Mouse (Mus musculus) lung, postnatal 36 days (tissue): ENCODE results near the gene Dnah2.
A peak's percentile ranks its signal among the peaks of the same experiment; 100 is the strongest.
"Not testable (repeated sequence)": the region's sequence is repeated elsewhere in the genome, so short reads cannot be mapped to it uniquely, and the experiment has no call there.

Experiments
- DNase-seq: peaks from one replicate; pipeline ENCODE4 v3.0.0; 2022; ENCODE audit warnings: mixed read lengths

Dnah2 gene

DNA sequence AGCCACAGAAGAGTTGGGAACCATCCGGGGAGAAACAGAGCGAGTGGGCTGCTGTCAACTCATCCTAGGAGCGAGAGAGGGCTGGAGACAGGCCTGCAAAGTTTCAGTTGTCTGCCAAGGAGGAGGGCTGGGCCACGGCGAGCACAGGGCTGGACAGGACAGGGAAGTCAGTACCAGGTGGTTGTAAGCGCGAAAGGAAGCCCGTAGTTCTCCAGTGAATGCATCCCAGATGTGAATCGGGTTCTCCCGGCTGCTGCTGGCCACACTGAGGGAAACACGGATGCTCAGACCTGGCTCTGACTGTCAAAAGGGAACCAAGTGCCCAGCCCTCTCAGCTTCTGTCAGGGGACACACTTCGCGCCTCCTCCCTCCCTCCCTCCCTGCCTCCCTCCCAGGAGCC, 14.5 kb upstream of the Dnah2 start:
- no peak for DNase-seq

DNA sequence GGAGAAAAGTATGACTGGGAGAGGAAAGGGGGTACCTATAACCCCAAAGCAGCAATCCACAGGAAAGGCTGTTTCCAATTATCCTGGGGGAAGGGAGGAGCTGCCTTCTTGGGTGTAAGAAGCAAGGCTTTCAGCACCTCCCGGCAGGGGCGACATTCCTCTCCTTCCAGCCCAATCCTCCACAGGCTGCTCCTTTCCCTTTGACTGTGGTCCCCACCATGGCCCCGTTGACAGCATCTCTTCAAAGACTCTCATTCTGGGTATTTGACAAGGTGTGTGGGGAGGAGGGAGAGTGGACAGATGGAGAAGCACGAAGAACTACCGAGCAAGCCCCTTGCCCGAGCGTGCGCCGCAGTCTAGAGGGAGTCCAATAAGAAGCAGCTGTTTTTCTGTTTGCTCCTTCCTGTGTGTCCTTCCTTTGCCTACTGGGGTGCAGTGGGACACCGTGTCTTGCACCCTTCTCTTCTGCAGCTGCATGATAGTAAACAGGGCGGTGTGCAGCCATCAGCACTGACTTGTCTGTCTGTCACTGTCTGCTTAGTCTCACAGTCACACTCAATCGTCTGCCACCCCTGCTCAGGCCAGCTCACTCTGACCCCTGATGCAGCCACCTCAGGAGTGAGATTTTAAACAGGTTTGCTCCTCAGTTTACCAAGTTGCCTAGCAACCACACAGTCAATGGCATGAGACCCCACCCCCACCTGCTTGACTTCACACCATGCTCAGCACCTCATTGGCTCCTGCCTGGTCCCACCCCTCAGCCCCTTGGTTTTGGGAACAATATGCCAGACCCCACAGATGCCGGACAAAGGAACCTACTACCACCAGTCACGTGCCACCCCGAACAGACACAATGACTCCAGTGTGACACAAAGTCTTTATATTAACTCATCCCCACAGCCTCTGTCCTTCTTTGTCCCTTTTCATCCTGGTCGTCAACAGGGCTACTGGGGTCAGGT, 12.3 kb upstream of the Dnah2 start:
- DNase-seq: no peak

DNA sequence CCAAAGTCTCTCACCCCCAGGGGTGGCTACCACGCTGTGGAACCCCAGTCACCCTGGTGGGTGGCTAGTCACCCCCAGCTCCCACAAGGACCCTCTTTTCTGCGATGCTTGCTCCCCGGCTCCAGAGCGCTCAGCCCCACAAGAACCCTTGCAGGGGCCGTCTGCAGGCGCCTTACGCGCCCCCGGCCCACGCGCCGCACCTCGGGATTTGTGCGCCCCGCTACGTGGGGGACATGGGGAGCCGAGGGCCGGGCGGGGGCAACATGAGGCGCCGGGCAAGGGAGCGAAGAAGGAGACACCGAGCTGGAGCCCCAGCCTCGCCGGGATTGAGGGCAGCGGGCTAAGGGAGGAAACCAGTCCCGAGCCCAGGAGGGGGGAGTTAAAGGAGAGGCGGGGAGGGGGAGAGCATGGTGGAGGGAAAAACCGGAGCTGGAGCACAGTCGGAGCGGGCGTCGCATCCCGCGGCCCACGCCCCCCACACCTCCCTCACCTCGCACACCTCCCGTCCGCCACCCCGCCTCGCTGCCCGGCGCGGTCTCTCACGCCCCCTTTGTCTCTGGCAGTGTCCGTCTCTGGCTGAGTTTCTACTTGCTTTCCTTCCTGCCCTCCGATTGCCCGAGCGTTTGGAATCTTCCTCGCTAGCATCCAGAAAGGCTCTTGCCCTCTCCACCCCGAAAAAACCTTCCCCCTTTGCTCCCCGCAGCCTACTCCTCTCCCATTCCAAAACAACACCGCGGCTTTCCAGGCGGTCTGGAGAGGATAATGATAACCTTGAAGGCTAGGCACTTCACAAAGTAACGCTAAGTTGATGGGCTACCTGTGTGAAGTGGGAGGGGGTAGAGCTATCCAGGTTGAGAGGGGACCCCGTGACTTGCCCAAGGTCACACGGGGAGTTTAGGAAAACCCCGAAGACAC, 11.2 kb upstream of the Dnah2 start, which contains the start of gene Efnb3:
Gene Efnb3, minus strand, starts transcription at position 355 of the 915 bp plus-strand sequence.
- DNase-seq: no peak

DNA sequence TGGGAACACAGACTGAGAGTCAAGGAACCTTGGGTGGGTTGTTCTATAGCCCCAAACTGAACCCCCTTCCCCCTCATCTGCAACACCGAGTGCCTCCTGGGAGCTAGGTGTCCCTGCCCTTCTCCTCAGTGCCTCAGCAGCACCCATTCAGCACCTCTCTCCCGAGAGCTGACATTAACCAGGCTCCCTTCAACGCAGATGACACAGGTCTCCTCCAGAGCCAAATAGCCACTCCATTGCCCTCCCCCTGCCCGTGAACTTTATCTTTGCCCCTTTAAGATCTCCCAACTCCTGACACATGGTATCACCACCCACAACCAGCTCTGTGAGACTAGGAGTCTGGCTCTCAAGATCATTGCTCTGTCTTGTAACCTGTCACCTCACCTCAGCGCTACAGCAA, 10.3 kb upstream of the Dnah2 start:
- DNase-seq: no peak

DNA sequence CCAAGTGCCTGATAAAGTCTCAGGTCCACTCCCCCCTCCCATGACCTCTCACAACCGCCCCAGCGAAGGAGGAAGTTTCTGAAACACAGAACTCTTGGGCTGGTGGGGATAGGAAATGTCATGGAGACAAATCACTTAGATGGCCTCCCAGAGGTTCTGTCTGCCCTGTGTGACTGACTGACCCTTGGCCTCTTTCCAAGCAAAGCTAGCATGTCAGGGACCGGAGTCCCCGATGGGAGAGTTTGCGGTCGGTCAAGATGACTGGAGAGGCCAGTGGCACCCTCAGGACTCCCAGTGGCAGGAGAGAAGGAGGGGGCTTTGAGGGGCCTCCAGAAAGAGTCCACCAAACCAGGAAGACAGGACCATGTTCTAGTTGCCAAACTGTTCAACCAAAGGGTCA, 9.8 kb upstream of the Dnah2 start:
- no peak for DNase-seq

DNA sequence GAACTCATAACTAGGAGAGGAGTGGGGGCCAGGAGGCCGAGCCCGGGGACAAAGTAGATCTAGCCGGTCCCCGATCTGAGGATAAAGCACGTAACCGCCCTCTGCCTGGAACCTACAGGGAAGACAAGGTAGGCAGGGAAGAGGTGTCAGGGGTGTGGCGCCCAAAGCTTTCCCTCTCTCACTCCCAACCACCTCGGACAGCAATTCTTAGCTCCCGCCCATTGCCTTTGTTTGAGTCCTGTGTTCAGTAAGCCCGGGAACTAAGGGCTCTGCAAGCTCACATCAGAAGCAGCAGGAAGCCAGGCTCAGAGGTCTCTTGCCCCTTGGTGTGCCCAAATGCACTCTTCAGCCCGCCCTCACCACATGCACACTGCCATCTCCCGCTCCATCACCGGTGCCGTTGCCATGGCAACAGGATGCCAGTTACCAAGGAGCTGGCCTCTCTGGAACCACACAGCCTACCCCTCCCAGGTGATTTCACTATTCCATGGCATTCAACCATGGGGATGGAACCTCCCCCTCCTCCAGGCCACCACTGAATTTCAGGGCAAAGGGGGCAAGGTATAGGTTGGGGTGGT, 8.6 kb upstream of the Dnah2 start:
- DNase-seq: no peak

DNA sequence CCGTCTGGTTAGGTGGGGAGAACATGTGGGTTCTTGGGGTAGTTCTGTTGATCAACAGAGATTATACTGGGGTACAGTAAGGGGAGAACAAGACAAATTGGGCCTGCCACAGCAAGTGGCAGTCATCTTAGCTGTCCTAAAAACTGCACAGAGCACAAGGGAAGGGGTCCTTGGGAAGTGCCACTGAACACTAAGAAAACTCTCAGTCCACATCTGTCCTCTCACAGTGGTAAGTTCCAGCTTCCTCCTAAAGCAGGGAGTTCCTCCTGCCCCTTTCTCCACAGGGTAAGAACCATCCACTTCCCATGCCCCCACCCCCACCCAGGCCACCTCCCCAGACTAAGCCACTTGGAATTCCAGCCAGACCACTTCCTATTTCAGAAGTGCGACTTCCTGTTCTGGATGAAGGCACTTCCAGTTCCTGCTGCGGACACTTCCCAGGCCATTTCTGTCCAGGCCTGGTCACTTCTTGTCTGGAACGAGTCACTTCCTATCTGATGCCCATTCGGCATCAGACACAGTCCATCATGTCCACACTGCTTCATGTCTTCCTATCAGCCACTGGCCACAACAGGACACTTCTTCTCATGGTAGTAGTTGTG, 5.7 kb upstream of the Dnah2 start:
- peak; percentile 8 for DNase-seq

DNA sequence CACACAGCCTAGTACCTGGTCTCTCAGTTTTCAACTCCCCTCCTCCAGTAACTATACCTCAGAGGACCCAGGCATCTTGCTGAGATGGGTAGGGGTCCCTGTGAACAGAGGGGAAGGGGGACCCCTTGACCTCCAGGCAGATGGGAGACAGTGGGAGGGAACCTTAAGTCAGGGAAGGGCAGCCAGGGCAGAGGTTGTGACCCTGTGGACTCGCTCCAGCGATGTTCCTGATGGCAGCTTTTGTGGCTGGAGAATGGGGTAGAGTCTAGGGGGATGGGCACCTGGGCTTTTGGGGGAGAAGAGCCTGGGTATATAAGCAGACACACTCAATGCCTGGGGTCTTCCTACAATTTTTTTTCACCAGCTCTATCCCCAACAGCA, 4.4 kb upstream of the Dnah2 start:
- DNase-seq: no peak

DNA sequence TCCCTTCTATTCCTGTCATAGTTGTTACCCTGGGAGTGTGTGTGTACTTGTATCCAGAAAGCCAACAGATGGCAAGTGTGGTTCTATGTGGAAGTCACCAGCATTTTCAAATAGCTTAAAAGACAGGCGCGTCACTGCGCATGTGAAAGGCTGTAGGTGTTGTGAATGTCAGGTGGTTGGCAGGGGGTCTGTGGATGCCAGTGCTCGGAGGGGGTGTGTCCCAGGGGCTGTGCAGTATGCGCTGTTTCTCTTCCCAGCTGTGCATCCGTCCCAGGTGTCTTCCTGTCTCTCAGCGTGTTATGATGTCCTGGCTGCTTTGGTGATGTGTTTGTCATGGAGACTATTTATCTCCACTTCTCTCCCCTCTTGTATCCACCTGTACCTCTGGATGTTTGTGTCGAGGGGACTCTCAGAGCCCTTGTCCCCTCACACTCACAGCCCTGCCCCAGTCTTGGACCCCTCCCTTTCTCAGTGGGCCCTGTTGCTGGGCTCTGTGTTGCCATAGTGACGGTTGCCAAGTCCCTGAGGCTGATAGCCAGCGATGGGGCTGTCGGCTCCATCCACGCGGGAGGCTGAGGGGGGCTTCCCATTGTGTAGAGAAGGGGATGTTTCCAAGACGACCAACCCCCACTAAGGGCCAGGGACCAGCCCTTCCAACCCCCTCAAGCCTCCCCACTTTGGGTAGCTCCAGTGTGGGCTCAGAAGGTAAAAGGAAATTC, 3.9 kb upstream of the Dnah2 start:
- no peak for DNase-seq

DNA sequence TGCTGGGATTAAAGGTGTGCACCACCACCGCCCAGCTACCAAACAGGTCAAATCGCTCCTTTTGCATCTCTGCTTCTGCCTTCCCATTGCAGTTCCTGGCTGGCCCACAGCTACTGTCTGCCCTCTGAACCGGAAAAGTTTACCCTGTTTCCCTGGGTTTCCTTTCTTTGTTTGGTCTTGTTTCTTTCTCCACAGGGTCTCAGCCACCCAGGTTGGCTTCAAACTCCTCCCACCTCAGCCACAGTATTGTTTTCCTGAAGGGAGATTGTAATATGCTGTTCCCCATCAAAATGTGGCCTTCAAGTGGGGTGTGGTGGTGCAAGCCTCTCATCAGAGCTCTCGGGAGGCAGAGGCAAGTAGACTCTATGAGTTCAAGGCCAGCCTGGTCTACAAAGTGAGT, 2.4 kb upstream of the Dnah2 start:
- no peak for DNase-seq

DNA sequence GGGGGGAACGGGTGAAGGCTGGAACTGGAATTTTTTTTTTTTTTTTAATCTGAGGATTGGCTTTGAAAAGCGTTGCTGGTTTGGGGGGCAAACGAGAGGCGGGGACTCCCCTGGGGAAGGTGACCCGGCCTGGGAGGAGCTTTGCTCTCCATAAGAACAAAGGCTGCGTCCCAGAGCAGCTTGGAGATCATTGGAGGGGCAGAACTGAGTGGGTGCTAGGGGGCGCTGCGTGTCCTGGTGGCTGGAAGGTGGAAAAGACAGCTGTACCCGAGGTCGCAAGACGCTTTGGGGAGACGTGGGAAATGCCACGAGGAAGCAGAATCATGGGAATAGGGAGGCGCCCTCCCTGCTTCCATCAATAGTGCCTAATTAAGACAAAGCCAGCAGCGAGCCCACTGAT, 1.8 kb downstream of the Dnah2 start:
- DNase-seq: peak; percentile 54

DNA sequence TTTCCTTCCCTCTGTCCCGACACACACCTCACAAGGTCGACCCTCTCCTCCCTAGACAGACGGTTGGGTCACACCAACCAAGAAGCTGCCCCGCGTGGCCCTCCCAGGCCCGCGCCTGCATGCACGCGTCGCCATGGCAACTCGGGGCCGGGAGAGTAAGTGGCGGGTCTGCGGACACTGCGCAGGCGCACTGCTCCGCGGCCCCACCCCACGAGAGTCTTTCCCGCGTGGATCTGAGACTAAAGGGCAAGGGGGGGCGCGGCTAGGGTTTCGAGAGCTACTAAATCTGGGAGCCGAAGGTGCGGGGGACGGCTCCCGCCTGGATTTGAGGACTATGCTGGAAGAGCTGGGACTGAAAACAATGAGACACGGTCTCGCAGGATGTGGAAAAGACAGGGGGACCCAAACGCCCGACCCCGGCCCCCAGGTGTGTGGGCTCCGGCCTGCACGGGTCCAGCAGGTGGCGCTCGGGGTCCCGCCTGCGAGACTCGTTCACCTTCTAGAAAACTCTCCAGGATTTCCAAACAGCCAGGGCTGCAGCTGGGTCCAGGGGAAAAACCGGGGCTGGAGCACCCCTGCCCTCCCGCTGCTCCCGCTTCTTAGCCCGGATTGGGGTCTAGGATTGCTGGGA, 2.4 kb downstream of the Dnah2 start:
- peak; percentile 81 for DNase-seq

DNA sequence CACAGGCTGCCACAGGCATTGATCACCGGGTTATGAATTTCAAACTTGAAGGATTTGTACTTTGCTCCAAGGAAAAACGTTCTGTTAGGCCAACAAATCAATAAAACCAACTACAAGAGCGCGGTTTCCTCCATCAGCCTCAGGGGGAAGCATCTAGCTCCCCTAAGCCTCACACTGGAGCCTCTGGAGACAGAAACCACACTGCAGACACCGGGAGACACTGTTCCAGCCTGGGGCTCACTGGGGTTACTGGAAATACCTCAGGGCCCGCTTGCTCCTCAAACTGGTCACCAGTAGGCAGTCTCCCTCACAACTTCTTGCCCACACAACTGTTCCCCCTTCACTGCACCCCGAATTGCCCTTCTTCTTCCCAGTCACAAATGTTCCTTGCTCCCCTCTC, 3.0 kb downstream of the Dnah2 start:
- no peak for DNase-seq

DNA sequence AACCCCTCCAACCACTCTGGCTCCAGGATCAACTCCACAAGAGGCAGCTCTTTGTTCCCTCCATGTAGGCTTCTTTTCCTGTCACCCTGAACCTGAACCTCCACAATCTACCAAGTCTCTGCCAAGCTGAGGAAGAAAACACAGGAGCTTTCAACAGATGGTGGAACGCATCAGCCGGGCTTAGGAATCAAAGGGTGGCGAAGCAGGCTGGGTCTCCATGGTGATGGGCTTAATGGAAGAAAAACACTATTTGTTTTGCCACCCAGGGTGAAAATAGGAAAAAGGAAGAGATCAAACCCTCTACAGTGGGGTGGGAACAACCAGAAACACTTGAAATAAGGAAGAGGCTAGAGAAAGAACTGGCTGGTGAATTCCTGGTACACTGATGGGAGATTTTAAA, 5.3 kb downstream of the Dnah2 start:
- DNase-seq: no peak

DNA sequence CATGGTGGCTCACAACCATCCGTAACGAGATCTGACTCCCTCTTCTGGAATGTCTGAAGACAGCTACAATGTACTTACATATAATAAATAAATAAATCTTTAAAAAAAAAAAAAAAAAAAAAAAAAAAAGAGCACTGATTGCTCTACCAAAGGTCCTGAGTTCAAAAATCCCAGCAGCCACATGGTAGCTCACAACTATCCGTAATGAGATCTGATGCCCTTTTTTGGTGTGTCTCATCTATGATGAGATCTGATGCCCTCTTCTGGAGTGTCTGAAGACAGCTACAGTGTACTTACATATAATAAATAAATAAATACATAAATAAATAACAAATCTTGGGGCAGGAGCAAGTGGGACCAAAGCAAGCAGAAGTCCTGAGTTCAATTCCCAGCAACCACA, 7.2 kb downstream of the Dnah2 start:
- not testable (repeated sequence) for DNase-seq

DNA sequence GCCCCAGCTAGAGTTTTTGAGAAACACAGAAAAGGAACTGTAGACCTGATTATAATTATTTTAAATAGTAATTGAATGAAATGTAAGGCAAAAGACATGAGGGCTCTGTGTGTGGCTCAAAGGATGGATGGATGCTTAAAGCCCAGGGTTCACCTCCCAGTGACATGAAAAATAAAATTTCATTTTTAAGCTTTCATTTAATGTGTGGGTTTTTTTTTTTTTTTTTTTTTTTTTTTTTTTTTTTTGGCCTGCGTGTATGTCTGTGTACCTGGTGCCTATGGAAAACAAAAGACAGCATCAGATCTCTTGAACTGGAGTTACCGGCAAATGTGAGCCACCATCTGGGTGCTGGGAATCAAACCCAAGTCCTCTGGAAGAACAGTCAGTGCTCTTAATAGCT, 8.2 kb downstream of the Dnah2 start:
- DNase-seq: no peak

DNA sequence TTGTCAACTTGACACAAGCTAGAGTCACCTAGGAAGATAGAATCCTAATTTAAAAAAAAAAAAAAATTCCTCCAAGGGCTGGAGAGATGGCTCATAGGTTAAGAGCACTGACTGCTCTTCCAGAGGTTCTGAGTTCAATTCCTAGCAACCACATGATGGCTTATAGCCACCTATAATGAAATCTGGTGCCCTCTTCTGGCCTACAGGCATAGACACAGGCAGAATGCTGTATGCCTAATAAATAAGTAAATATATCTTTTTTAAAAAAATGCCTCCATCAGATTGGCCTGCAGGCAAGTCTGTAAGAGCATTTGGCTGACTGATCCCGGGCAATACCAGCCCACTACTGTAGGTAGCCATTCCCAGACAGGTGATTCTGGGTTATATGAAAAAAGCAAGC, 13.9 kb downstream of the Dnah2 start:
- no peak for DNase-seq

DNA sequence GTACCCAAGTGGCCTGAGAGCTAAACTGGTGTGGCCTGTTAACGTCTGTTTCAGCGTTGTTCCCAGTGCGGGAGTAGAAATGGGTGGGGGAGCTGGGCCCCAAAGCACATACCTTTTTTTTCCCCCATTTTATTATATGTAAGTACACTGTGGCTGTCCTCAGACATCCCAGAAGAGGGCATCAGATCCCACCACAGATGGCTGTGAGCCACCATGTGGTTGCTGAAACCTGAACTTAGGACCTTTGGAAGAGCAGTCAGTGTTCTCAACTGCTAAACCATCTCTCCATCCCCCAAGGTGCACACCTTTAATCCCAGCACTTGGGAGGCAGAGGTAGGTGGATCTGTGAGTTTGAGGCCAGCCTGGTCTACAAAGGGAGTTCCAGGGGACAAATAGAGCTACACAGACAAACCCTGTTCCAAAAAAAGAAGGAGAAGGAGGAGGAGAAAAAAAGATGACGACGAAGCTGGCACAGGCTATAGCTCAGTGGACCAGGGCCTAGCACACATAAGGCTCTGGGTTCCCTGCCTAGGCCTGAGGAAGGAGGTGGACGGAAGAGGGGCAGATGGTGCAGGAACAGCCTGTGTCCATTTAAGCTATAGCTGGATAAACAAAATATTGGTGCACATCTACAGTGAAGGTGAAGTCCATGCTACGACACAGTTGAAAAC, 16.3 kb downstream of the Dnah2 start:
- DNase-seq: no peak

DNA sequence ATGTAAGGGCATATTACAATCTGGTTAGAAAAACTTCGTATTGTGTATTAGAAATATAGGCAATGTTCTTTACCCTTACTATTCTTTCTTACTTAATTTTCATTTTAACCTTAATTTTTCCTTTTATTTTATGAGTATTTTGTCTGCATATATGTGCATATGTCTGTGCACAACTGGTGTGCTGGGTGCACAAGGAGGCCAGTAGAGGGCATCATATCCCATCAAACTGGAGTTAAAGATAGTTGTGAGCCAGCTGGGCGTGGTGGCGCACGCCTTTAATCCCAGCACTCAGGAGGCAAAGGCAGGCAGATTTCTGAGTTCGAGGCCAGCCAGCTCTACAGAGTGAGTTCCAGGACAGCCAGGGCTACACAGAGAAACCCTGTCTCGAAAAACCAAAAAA, 18.2 kb downstream of the Dnah2 start:
- not testable (repeated sequence) for DNase-seq

DNA sequence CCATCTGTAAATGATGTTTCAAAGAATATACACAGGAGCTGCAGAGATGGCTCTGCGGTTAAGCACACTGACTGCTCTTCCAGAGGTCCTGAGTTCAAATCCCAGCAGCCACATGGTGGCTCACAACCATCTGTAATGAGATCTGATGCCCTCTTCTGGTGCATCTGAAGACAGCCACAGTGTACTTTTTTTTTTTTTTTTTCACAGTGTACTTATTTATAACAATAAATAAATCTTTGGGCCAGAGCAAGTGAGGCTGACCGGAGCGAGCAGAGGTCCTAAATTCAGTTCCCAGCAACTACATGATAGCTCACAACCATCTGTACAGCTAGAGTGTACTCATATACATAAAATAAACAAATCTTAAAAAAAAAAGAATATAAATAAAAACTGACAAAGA, 18.6 kb downstream of the Dnah2 start:
- not testable (repeated sequence) for DNase-seq

DNA sequence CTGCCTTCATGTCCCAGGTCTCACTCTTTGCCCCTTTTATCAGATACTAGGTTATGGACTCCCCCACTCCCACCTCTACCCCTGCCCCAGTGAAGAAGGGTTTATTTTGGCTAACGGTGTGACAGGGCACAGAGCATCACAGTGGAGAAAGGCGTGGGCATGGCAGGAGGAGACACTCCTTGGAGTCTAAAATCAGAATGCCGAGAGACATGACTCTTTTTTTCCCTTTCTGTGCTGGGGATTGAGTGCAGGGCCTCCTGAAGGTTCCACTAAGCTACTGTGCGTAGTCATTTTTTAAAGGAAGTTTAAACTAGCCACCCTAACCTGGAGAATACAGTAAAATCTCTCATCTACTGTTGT, 20.9 kb downstream of the Dnah2 start:
- DNase-seq: no peak
